Mouse (Mus musculus): ENCODE data around the gene Rassf5.

DNA sequence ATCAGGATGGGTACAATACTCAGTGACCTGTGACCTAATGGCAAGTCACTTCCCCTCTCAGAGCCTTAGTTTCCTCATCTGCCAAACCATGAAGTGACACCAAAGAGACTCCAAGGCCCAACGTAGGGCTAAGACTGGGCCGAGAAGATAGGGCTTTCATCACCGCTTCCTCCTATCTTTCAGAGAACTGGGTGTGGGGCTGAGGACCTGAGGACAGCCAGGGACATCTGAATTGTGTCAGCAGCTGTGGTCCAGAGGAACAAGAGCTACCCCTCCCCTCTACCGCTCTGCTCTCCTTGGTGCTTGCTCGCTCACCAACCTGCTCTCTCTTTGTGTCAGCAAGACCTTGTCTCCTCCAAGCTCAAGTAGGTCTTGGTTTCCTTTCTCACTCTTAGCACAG, 56.4 kb downstream of the Rassf5 start:
- TF ChIP-seq CTCF (IDR thresholded peaks at IDR 0.05; ENCODE audit: borderline replicate concordance, insufficient read depth, low read length) (no peak), POLR2A (IDR thresholded peaks at IDR 0.05; ENCODE audit: low read depth, low read length) (no peak)
